Mouse (Mus musculus) intestine, embryonic 16.5 days (tissue): ENCODE measurements at regions not wholly inside any gene's neighbourhood (a gene's known extent, or its start where the extent isn't known, plus 50 kb on each side); places are given as distances from the start of the nearest gene placed in this dataset.

Experiments used
- ATAC-seq: fragments of 200-750 bp; cut with Nextera tagmentation; 2 replicates; pipeline ENCODE4 v1.8.0; 2017; ENCODE audit warnings: moderate TSS enrichment, moderate library complexity
- H3K27ac ChIP-seq: fragments of 300-500 bp; sonication (generic); 2 replicates; pipeline ENCODE4 v1.5.1; 2014; ENCODE audit warnings: mild to moderate bottlenecking, low read length
- H3K27me3 ChIP-seq: fragments of 300-500 bp; sonication (generic); replicated peaks from 2 replicates; pipeline ENCODE4 v1.6.1; 2014; ENCODE audit warnings: low read length, control low read depth, mixed read lengths; ENCODE audit not compliant: control insufficient read depth, insufficient read depth
- H3K36me3 ChIP-seq: fragments of 300-500 bp; sonication (generic); 2 replicates; pipeline ENCODE4 v1.6.1; 2014; ENCODE audit warnings: low read length, control low read depth; ENCODE audit not compliant: control insufficient read depth, insufficient read depth
- H3K4me1 ChIP-seq: fragments of 300-500 bp; sonication (generic); 2 replicates; pipeline ENCODE4 v1.6.1; 2014; ENCODE audit warnings: low read length, control low read depth, mixed read lengths; ENCODE audit not compliant: control insufficient read depth, insufficient read depth
- H3K4me2 ChIP-seq: fragments of 300-500 bp; sonication (generic); 2 replicates; pipeline ENCODE4 v1.6.1; 2014; ENCODE audit warnings: low read depth, low read length, control low read depth
- H3K4me3 ChIP-seq: fragments of 300-500 bp; sonication (generic); 2 replicates; pipeline ENCODE4 v1.5.1; 2014; ENCODE audit warnings: mild to moderate bottlenecking, low read length
- H3K9ac ChIP-seq: fragments of 300-500 bp; sonication (generic); 2 replicates; pipeline ENCODE4 v1.6.1; 2014; ENCODE audit warnings: low read depth, low read length
- H3K9me3 ChIP-seq: fragments of 300-500 bp; sonication (generic); 2 replicates; pipeline ENCODE4 v1.6.1; 2016; ENCODE audit warnings: low read length, control low read depth; ENCODE audit not compliant: control insufficient read depth
- WGBS: fragments of 180-500 bp; shearing (Covaris S2); extraction: QIAGEN DNeasy Blood & Tissue Kit; methylation state at CpG from one replicate; pipeline ENCODE4 v1.1.7; 2014; 5-methylcytosine and 5-hydroxymethylcytosine counted together

- Histone ChIP-seq H3K4me3 (no peak overlapping the region), H3K27ac (no peak overlapping the region), H3K36me3 (no peaks in the 10 kb centered on the region), H3K4me2 (no peak overlapping the region), H3K27me3 (no peaks in the 10 kb centered on the region), H3K9ac (no peak overlapping the region), H3K4me1 (no peaks in the 10 kb centered on the region), H3K9me3 (no peaks in the 10 kb centered on the region)
- 23% methylated on average over 1 of the region's 1 CpGs for WGBS
- ATAC-seq = no peak
These were observed 194.1 kb upstream of the A1bg start for GRCm38 (mm10) chr15:61116912-61117311.

- H3K27me3 ChIP-seq = no peaks in the 10 kb centered on the region
- H3K9ac ChIP-seq = no peak overlapping the region
- H3K9me3 ChIP-seq = no peaks in the 10 kb centered on the region
- no peaks in the 10 kb centered on the region for H3K36me3 ChIP-seq
- 46% methylated on average over 4 of the region's 4 CpGs for WGBS
- no peak overlapping the region for H3K4me2 ChIP-seq
- ATAC-seq = no peak
- no peak overlapping the region for H3K27ac ChIP-seq
- H3K4me3 ChIP-seq = no peak overlapping the region
- no peaks in the 10 kb centered on the region for H3K4me1 ChIP-seq
These were observed 186.8 kb upstream of the A1bg start for GRCm38 (mm10) chr15:61109429-61110128.

GRCm38 (mm10) chr15:61108957-61109356, 186.1 kb upstream of the A1bg start:
- H3K4me2 ChIP-seq = no peak overlapping the region
- 0 out of 2 replicates have a peak overlapping the region, but pooled peaks have one; percentile 4 for H3K27ac ChIP-seq
- no peak for ATAC-seq
- H3K4me3 ChIP-seq = no peak overlapping the region
- no peaks in the 10 kb centered on the region for H3K27me3 ChIP-seq
- WGBS = 67% methylated on average over 2 of the region's 2 CpGs
- H3K9me3 ChIP-seq = no peaks in the 10 kb centered on the region
- no peaks in the 10 kb centered on the region for H3K4me1 ChIP-seq
- no peaks in the 10 kb centered on the region for H3K36me3 ChIP-seq
- H3K9ac ChIP-seq = no peak overlapping the region

- no peak overlapping the region for H3K9ac ChIP-seq
- ATAC-seq = no peak
- H3K27me3 ChIP-seq = no peaks in the 10 kb centered on the region
- H3K36me3 ChIP-seq = no peaks in the 10 kb centered on the region
- H3K4me2 ChIP-seq = no peak overlapping the region
- 47% methylated on average over 7 of the region's 7 CpGs for WGBS
- H3K4me3 ChIP-seq = no peak overlapping the region
- H3K4me1 ChIP-seq = no peaks in the 10 kb centered on the region
- H3K9me3 ChIP-seq = no peaks in the 10 kb centered on the region
- no peak overlapping the region for H3K27ac ChIP-seq
These were observed 179.9 kb upstream of the A1bg start for GRCm38 (mm10) chr15:61102421-61103412.

GRCm38 (mm10) chr15:61100807-61101206, 178.0 kb upstream of the A1bg start:
- no peak overlapping the region for H3K27ac ChIP-seq
- H3K4me1 ChIP-seq = no peaks in the 10 kb centered on the region
- no peaks in the 10 kb centered on the region for H3K27me3 ChIP-seq
- H3K9me3 ChIP-seq = no peaks in the 10 kb centered on the region
- no peak overlapping the region for H3K9ac ChIP-seq
- 53% methylated on average over 4 of the region's 4 CpGs for WGBS
- no peak for ATAC-seq
- no peak overlapping the region for H3K4me3 ChIP-seq
- no peaks in the 10 kb centered on the region for H3K36me3 ChIP-seq
- H3K4me2 ChIP-seq = no peak overlapping the region

- H3K27me3 ChIP-seq = no peaks in the 10 kb centered on the region
- H3K4me2 ChIP-seq = no peak overlapping the region
- no peak overlapping the region for H3K27ac ChIP-seq
- no peaks in the 10 kb centered on the region for H3K36me3 ChIP-seq
- H3K9me3 ChIP-seq = no peaks in the 10 kb centered on the region
- WGBS = 28% methylated on average over 1 of the region's 1 CpGs
- H3K4me1 ChIP-seq = no peaks in the 10 kb centered on the region
- H3K9ac ChIP-seq = no peak overlapping the region
- H3K4me3 ChIP-seq = no peak overlapping the region
- ATAC-seq = peak; percentile 71; the same call in 1 of the 2 replicates
These were observed 176.2 kb upstream of the A1bg start for GRCm38 (mm10) chr15:61098968-61099367.

- peak; percentile 71 for ATAC-seq
- Histone ChIP-seq H3K4me2 (no peak overlapping the region), H3K4me3 (no peak overlapping the region), H3K27ac (no peak overlapping the region), H3K9ac (no peak overlapping the region), H3K4me1 (no peaks in the 10 kb centered on the region), H3K9me3 (no peaks in the 10 kb centered on the region), H3K27me3 (no peaks in the 10 kb centered on the region), H3K36me3 (no peaks in the 10 kb centered on the region)
These were observed 175.7 kb upstream of the A1bg start for GRCm38 (mm10) chr15:61098519-61098918.

GRCm38 (mm10) chr15:61096021-61096781, 173.4 kb upstream of the A1bg start:
- Histone ChIP-seq H3K4me2 (no peak overlapping the region), H3K9ac (no peak overlapping the region), H3K27ac (no peak overlapping the region), H3K9me3 (no peaks in the 10 kb centered on the region), H3K27me3 (no peaks in the 10 kb centered on the region), H3K36me3 (no peaks in the 10 kb centered on the region), H3K4me3 (no peak overlapping the region), H3K4me1 (no peaks in the 10 kb centered on the region)
- WGBS = 72% methylated on average over 3 of the region's 3 CpGs
- no peak for ATAC-seq

GRCm38 (mm10) chr15:61055017-61055609, 132.3 kb upstream of the A1bg start:
- ATAC-seq = no peak
- Histone ChIP-seq H3K4me3 (no peak overlapping the region), H3K4me1 (no peaks in the 10 kb centered on the region), H3K27me3 (no peaks in the 10 kb centered on the region), H3K27ac (no peak overlapping the region), H3K4me2 (no peak overlapping the region), H3K9me3 (no peaks in the 10 kb centered on the region), H3K9ac (no peak overlapping the region), H3K36me3 (no peaks in the 10 kb centered on the region)
- 59% methylated on average over 7 of the region's 7 CpGs for WGBS
